Mouse (Mus musculus): Measurements from ENCODE around the gene Srpr. TPM values are rescaled to one million over a fixed set of nuclear protein-coding genes. Genes with fewer than 3 reads are reported as not detected.

Gene Srpr
- polyA plus RNA-seq, 1 experiment from 2014 or later, result 128 TPM

GRCm38 (mm10) chr9:35164142-35164874 lies 35.7 kb upstream of the Srpr start:
- Histone ChIP-seq H3K9ac (ENCODE audit: low read length) (no peak overlapping the region), H3K9me3 (ENCODE audit: control insufficient read depth, low read length) (no peaks in the 10 kb centered on the region), H3K36me3 (ENCODE audit: control insufficient read depth, insufficient read depth, low read length) (no peaks in the 10 kb centered on the region), H3K4me3 (ENCODE audit: low read length) (no peak overlapping the region), H3K27ac (ENCODE audit: low read length) (no peak overlapping the region), H3K27me3 (ENCODE audit: control insufficient read depth, insufficient read depth, low read depth, low read length) (no peaks in the 10 kb centered on the region), H3K4me2 (ENCODE audit: low read depth, low read length) (no peak overlapping the region), H3K4me1 (replicated peaks; ENCODE audit: control insufficient read depth, insufficient read depth, low read length) (no peaks in the 10 kb centered on the region)
- ATAC-seq (ENCODE audit: low read depth), result no peak
- 71% methylated on average over 5 of the region's 5 CpGs for WGBS

- Histone ChIP-seq H3K4me2 (ENCODE audit: low read depth, low read length) (no peak overlapping the region), H3K9me3 (ENCODE audit: control insufficient read depth, low read length) (no peaks in the 10 kb centered on the region), H3K27me3 (ENCODE audit: control insufficient read depth, insufficient read depth, low read depth, low read length) (no peaks in the 10 kb centered on the region), H3K4me1 (replicated peaks; ENCODE audit: control insufficient read depth, insufficient read depth, low read length) (no peaks in the 10 kb centered on the region), H3K9ac (ENCODE audit: low read length) (no peak overlapping the region), H3K4me3 (ENCODE audit: low read length) (no peak overlapping the region), H3K27ac (ENCODE audit: low read length) (no peak overlapping the region), H3K36me3 (ENCODE audit: control insufficient read depth, insufficient read depth, low read length) (peaks cover 4% of the 10 kb centered on the region; the same call in 1 of the 2 replicates)
- 20% methylated on average over 3 of the region's 3 CpGs for WGBS
- peak; percentile 81 for ATAC-seq (ENCODE audit: low read depth)
These were observed 33.7 kb upstream of the Srpr start for GRCm38 (mm10) chr9:35166144-35166797.

GRCm38 (mm10) chr9:35166798-35167635 lies 33.0 kb upstream of the Srpr start:
- H3K36me3 ChIP-seq (ENCODE audit: control insufficient read depth, insufficient read depth, low read length), result peaks cover 4% of the 10 kb centered on the region; the same call in 1 of the 2 replicates
- no peaks in the 10 kb centered on the region for H3K27me3 ChIP-seq (ENCODE audit: control insufficient read depth, insufficient read depth, low read depth, low read length)
- no peak overlapping the region for H3K4me3 ChIP-seq (ENCODE audit: low read length)
- H3K9me3 ChIP-seq (ENCODE audit: control insufficient read depth, low read length), result no peaks in the 10 kb centered on the region
- H3K27ac ChIP-seq (ENCODE audit: low read length), result no peak overlapping the region
- H3K4me2 ChIP-seq (ENCODE audit: low read depth, low read length), result no peak overlapping the region
- H3K4me1 ChIP-seq (replicated peaks; ENCODE audit: control insufficient read depth, insufficient read depth, low read length), result no peaks in the 10 kb centered on the region
- no peak overlapping the region for H3K9ac ChIP-seq (ENCODE audit: low read length)
- WGBS, result 54% methylated on average over 9 of the region's 9 CpGs
- ATAC-seq (ENCODE audit: low read depth), result no peak

GRCm38 (mm10) chr9:35170071-35170470 lies 29.9 kb upstream of the Srpr start:
- Histone ChIP-seq H3K4me2 (ENCODE audit: low read depth, low read length) (no peak overlapping the region), H3K4me1 (replicated peaks; ENCODE audit: control insufficient read depth, insufficient read depth, low read length) (peaks cover 7% of the 10 kb centered on the region), H3K27me3 (ENCODE audit: control insufficient read depth, insufficient read depth, low read depth, low read length) (no peaks in the 10 kb centered on the region), H3K4me3 (ENCODE audit: low read length) (no peak overlapping the region), H3K9ac (ENCODE audit: low read length) (no peak overlapping the region), H3K9me3 (ENCODE audit: control insufficient read depth, low read length) (no peaks in the 10 kb centered on the region), H3K36me3 (ENCODE audit: control insufficient read depth, insufficient read depth, low read length) (peaks cover 4% of the 10 kb centered on the region; the same call in 1 of the 2 replicates), H3K27ac (ENCODE audit: low read length) (no peak overlapping the region)
- WGBS, result 87% methylated on average over 7 of the region's 7 CpGs
- ATAC-seq (ENCODE audit: low read depth), result no peak

- H3K9ac ChIP-seq (ENCODE audit: low read length), result no peak overlapping the region
- no peak for ATAC-seq (ENCODE audit: low read depth)
- peaks cover 4% of the 10 kb centered on the region; the same call in 1 of the 2 replicates for H3K36me3 ChIP-seq (ENCODE audit: control insufficient read depth, insufficient read depth, low read length)
- H3K4me3 ChIP-seq (ENCODE audit: low read length), result no peak overlapping the region
- no peaks in the 10 kb centered on the region for H3K9me3 ChIP-seq (ENCODE audit: control insufficient read depth, low read length)
- H3K4me1 ChIP-seq (replicated peaks; ENCODE audit: control insufficient read depth, insufficient read depth, low read length), result peaks cover 9% of the 10 kb centered on the region
- 81% methylated on average over 1 of the region's 1 CpGs for WGBS
- H3K27ac ChIP-seq (ENCODE audit: low read length), result no peak overlapping the region
- H3K4me2 ChIP-seq (ENCODE audit: low read depth, low read length), result no peak overlapping the region
- no peaks in the 10 kb centered on the region for H3K27me3 ChIP-seq (ENCODE audit: control insufficient read depth, insufficient read depth, low read depth, low read length)
These were observed 26.6 kb upstream of the Srpr start for GRCm38 (mm10) chr9:35173331-35173730.

- no peaks in the 10 kb centered on the region for H3K9me3 ChIP-seq (ENCODE audit: control insufficient read depth, low read length)
- peak within 1 kb of the TSS; percentile 93 for H3K4me2 ChIP-seq (ENCODE audit: low read depth, low read length)
- H3K4me1 ChIP-seq (replicated peaks; ENCODE audit: control insufficient read depth, insufficient read depth, low read length), result peaks cover 9% of the 10 kb centered on the region
- WGBS, result under 1% methylated on average over 38 of the region's 38 CpGs
- H3K27me3 ChIP-seq (ENCODE audit: control insufficient read depth, insufficient read depth, low read depth, low read length), result no peaks in the 10 kb centered on the region
- ATAC-seq (ENCODE audit: low read depth), result peak; percentile 99
- peak within 1 kb of the TSS; percentile 87 for H3K27ac ChIP-seq (ENCODE audit: low read length)
- H3K9ac ChIP-seq (ENCODE audit: low read length), result peak within 1 kb of the TSS; percentile 79
- H3K4me3 ChIP-seq (ENCODE audit: low read length), result peak within 1 kb of the TSS; percentile 75
- H3K36me3 ChIP-seq (ENCODE audit: control insufficient read depth, insufficient read depth, low read length), result peaks cover 4% of the 10 kb centered on the region; the same call in 1 of the 2 replicates
These were observed 24.5 kb upstream of the Srpr start, which contains the start of gene Dcps for GRCm38 (mm10) chr9:35175251-35176123. Dcps (minus strand) TSS chr9:35176061.

GRCm38 (mm10) chr9:35176124-35176659 lies 23.8 kb upstream of the Srpr start:
- 44% methylated on average over 14 of the region's 14 CpGs for WGBS
- ATAC-seq (ENCODE audit: low read depth), result no peak; the same call in 1 of the 2 replicates
- no peaks in the 10 kb centered on the region for H3K36me3 ChIP-seq (ENCODE audit: control insufficient read depth, insufficient read depth, low read length)
- H3K9me3 ChIP-seq (ENCODE audit: control insufficient read depth, low read length), result no peaks in the 10 kb centered on the region
- peaks cover 9% of the 10 kb centered on the region for H3K4me1 ChIP-seq (replicated peaks; ENCODE audit: control insufficient read depth, insufficient read depth, low read length)
- H3K4me2 ChIP-seq (ENCODE audit: low read depth, low read length), result peak overlapping the region; percentile 93
- peak overlapping the region; percentile 75 for H3K4me3 ChIP-seq (ENCODE audit: low read length)
- H3K27me3 ChIP-seq (ENCODE audit: control insufficient read depth, insufficient read depth, low read depth, low read length), result no peaks in the 10 kb centered on the region
- no peak overlapping the region for H3K9ac ChIP-seq (ENCODE audit: low read length)
- H3K27ac ChIP-seq (ENCODE audit: low read length), result no peak overlapping the region

GRCm38 (mm10) chr9:35182832-35183231 lies 17.1 kb upstream of the Srpr start:
- no peak for ATAC-seq (ENCODE audit: low read depth)

More at GRCm38 (mm10) chr9:35182832-35183231, 17.1 kb upstream of the Srpr start:
- Histone ChIP-seq H3K4me1 (replicated peaks; ENCODE audit: control insufficient read depth, insufficient read depth, low read length) (no peaks in the 10 kb centered on the region), H3K27me3 (ENCODE audit: control insufficient read depth, insufficient read depth, low read depth, low read length) (no peaks in the 10 kb centered on the region), H3K9me3 (ENCODE audit: control insufficient read depth, low read length) (no peaks in the 10 kb centered on the region), H3K36me3 (ENCODE audit: control insufficient read depth, insufficient read depth, low read length) (peaks cover 7% of the 10 kb centered on the region; the same call in 1 of the 2 replicates), H3K4me2 (ENCODE audit: low read depth, low read length) (no peak overlapping the region), H3K9ac (ENCODE audit: low read length) (no peak overlapping the region), H3K4me3 (ENCODE audit: low read length) (no peak overlapping the region), H3K27ac (ENCODE audit: low read length) (no peak overlapping the region)
- 77% methylated on average over 2 of the region's 2 CpGs for WGBS
